Mouse (Mus musculus): Measurements from ENCODE around the gene Ube2t. TPM values are rescaled to one million over a fixed set of nuclear protein-coding genes. Genes with fewer than 3 reads are reported as not detected.

The Ube2t gene
- total RNA-seq, 2 experiments from 2014 or later = 2.5 to 3.3 TPM

Other genes starting within 250 kb of the Ube2t start
- gene Ppp1r12b, start 6.6 kb upstream of the Ube2t start, total RNA-seq (2021) = 10 to 100 TPM; 10.5 to 11.4 TPM
- 1 to 10 TPM; 1.2 to 2.2 TPM for gene Lgr6, start 142.7 kb downstream of the Ube2t start, total RNA-seq (2021)
- gene Ptpn7, start 170.1 kb downstream of the Ube2t start, total RNA-seq (2021) = 1 to 10 TPM in 1 of 2 experiments, under 1 TPM in 1; 0.63 to 1.1 TPM
- 10 to 100 TPM; 52.5 to 56.3 TPM for gene Arl8a, start 184.3 kb downstream of the Ube2t start, total RNA-seq (2021)
- 1 to 10 TPM in 1 of 2 experiments, under 1 TPM in 1; 0.83 to 1.5 TPM for gene Gpr37l1, start 205.1 kb downstream of the Ube2t start, total RNA-seq (2021)